Mouse (Mus musculus) MN1 (cell line): Measurements from ENCODE around the gene Ctdsp1.
A peak's percentile ranks its signal among the peaks of the same experiment; 100 is the strongest.

ENCODE experiments used
- DNase-seq: peaks from one replicate; pipeline ENCODE4 v3.0.0-alpha.2; 2016; ENCODE audit warnings: low spot score

The Ctdsp1 gene

DNA sequence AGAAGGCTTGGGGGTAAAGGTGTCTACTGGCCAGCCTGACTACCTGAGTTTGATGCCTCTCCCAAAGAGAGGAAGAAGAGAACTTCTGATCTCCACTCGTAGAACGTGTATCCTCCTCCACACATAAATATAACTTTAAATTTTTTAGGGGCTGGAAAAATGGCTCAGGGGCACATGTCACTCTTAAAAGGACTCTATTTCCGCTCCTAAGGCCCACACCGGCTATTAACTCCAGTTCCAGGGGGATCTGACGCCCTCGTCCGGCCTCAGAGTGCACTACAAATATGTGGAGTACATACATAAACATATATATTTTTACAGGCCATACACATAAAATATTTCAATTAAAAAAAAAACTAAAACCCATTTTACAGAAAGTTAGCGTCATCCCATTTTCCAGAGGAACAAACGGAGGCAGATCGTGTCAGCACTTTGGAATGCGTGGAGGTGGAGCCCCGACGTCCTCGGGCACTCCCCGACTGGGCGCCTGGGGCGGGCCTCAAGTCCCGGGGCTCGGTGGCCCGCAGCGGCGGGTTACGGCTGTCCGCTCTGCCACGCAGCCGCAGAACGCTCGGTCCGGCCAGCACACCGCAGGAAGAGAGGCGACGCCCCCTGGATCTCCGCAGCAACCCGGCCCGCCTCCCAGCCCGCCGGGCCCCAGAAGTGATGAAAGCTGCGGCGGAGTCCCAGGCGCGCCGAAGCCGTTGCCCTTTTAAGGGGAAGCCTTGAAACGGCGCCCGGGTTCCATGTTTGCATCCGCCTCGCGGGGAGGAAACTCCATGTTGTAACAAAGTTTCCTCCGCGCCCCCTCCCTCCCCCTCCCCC, at the start of gene Ctdsp1:
Gene Ctdsp1, plus strand, starts transcription at position 586 of the 825 bp plus-strand sequence.
- DNase-seq: peak; percentile 98

DNA sequence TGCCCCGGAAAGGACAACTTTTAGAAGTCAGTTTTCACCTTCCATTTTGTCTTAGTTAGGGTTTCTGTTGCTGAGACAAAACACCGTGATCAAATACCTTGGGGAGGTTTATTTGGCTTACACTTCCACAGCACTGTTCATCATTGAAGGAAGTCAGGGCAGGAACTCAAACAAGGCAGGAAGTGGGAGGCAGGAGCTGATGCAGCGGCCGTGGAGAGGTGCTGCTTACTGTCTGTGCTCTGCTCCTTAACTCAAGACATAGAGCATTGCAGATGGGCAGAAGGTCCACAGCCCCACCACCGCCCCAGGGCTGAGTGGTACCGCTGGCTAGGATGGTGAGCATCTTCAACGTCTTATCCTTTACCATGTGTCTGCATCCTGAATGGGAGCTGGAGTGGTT, 49.4 kb upstream of the Ctdsp1 start:
- DNase-seq: no peak

DNA sequence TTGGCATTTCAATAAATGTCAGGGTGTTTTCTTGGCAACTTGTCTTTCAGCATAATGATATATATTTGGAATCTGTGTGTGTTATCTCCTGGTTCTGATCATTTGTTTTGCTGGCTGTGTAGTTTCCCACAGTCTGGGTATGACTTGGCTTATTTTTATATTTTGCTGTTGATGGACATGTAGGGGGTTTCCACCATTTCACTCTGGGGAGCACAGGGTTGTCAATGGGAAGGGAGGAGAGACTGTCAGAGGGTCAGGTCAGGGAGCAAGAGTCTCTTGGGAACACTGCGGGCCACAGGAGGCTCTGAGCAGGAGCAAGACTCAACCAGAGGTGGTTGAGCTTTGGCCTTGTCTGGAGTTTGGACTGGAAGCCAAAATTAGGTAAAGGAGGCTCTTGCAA, 49.0 kb upstream of the Ctdsp1 start:
- DNase-seq: no peak

DNA sequence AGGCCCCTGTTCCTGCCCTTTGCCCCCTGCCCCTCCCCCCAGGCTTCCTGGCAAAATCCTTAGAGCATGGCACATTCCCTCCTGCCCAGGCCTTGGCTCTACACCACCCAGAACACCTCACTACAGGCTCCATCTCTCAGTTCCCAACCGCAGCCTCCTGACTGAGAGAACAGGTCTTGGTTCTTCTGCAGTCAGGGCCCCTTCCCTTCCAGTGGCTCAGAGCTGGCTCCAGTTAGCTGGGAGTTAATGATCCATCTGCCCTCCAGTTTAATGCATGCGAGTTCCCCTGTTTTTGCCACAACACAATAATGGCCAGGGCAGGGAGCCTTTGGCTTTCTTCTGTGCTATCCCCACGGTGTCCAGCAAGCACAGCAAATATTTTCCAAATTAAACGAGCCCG, 48.1 kb upstream of the Ctdsp1 start:
- no peak for DNase-seq

DNA sequence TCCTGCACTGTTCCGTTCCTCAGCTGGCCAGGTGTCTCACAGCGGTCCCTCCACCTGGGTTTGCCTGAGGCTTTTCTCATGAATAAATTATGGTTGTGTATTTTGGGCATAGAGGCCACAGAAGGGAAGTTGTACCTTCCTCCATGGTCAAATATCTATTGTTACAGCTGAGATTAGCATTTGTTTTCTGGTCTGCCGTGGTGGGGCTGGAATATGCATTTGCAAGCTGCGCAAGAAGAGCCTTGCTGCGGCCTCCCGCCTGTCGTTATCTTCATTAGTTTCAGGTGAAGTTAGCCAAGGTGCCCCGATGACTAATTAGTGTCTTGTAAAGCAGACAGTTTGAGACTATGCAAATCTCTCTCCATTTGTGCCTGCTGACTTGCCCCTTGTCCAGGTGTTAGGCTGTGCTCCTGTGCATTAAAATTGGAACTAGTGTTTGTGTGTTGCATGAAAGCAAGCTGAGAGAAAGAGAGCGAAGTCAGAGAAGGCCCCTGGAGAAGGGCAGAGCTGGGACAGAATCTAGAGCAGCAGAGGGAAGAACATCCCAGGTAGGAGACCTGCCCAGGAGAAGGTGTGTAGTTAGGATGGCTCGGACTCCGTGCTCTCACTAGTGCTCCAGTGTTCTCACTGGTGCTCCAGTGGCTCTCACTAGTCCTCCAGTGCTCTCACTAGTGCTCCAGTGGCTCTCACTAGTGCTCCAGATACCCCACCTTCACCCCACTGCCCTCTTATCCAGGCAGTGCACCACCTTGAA, 47.0 kb upstream of the Ctdsp1 start:
- no peak for DNase-seq

DNA sequence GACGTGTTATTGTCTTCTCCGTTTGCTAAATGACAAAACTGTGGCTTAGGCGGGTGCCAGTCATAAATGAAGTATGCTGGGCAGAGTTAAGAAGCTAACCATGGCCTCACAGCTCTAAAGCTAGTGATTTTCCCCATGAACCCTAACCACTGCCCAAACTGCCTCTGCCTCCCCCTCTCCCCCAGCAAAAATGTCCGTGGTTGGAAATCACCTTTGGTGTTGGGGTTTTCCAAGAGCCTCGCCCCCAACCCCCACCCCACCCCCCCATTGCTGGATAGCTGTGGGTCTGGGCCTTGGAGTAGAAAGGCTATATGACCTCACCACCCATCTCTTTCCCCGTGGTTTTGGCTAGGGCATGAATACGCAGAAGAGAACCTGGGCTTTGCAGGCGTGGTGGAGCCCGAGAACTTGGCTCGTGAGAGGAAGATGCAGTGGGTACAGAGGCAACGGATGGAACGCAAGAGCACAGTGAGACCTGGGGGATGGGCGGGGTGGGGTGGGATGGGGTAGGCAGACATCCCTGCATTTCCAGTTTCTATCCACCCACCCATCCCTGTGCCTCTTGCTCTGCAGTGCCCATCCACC, 40.0 kb upstream of the Ctdsp1 start:
- DNase-seq: no peak

DNA sequence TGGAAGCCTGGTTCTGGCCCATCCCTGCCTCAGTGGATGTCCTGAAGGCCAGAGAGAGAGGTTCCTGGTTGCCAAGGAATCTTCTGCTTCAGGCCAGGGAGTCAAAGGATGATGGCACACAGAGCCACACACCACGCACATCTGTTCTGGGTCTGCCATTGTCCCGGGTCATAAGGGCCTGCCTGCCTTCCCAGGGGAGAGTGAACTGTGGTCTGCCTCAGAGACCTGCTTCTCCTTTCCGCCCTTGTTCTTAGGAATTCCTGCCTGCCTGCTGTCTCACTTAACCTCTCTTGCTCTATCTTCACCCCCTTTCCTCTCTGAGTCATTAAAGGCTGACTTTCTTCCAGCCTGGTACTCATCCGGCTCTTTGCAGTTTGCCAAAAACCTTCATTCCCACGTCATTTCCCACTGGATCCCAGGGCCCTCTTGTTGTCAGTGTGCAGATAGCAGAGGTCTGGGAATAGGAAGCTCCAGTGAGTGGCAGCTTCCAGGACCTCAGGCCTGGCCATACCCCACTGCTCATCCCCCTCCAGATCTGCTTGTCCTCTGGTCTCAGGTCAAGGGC, 38.7 kb upstream of the Ctdsp1 start:
- no peak for DNase-seq

DNA sequence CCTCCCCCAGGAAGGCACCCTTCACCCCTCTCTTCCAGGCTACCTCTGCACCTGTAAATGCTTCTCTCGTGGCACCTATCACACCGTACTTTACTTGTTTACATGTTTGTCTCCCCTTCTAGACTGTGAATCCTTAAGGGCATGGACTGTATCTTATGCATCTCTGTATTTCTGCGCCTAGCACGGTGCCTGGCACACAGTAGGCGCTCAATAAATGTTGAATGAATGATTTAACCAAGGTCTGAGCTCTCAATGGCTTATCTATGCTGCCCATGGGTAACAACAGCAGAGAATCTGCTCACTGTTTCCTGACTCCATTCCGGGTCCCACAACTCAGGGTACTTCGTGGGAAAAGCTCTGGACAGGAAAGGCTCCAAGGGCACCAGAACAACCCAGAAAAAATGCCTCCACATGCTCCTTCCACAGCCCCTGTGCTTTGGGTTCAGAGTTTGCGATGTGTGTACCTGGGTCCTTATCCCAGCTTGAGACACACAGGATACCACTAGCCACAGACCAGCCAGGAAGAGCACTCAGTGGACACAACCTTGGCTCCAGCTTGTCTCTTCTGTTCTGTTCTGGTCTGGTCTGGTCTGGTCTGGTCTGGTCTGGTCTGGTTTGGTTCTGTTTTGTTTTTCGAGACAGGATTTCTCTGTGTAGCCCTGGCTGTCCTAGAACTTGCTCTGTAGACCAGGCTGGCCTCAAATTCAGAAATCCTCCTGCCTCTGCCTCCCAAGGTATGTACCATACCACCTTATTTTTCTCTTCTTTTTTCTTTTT, 37.7 kb upstream of the Ctdsp1 start:
- no peak for DNase-seq

DNA sequence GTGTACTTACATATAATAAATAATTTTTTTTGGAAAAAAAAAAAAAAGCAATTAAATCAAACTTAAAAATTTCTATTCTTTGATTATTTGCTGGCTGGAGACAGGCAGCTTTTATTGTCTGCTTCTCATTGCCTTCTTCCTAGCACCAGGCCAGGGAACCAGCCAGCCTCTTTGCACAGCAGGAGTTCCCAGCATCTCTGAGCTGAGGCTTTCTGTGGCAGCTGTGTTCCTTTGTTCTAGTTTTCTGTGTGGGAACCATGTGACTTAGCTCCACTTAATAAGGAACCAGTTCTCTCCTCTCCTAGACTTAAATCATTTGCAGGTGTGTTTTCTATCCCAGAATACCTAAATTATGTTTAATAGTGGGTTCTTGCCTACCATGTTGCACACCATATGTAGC, 33.8 kb upstream of the Ctdsp1 start:
- no peak for DNase-seq

DNA sequence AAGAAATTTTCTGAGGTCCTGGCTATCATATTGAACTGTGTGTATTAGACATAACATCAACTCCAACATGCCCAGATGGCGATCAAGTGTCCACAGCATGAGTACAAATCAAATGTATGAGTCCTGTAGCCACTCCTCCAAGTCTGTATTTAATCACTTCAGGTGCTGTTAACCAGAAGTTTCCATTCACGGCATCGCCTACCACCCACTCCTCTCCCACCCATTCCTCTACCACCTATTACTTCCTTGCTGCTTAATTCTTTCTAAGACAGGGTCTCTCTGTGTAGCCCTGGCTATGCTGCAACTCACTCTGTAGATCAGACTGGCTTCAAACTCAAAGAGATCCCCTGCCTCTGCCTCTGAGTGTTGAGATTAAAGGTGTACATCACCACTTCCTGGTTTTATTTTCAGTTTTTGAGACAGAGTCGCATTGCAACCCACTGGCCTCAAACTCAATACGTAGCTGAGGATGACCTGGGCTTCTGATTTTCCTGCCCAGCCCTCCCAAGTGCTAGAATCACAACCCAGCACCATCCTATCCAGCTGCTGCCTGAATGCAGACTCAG, 31.3 kb upstream of the Ctdsp1 start:
- DNase-seq: no peak

DNA sequence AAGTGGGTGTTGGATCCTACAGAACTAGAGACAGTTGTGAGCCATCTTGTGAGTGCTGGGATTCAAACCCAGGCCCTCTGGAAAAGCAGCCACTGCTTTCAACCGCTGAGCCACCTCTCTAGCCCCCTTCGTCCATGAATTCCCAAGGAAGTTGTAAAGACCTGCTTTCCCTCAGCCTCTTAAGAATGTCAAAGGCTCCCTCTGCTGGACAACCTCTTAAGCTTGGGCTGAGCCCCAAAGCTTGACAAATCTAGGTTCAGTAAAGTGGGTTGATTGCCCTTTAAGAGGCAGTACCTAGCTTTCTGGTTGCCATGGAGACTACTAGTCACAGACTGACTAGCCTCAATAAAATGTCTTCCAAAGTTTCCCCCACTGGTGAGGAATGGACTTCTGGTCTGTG, 29.5 kb upstream of the Ctdsp1 start, which contains the start of gene Catip:
Gene Catip, plus strand, starts transcription at position 297 of the 400 bp plus-strand sequence.
- peak; percentile 87 for DNase-seq

DNA sequence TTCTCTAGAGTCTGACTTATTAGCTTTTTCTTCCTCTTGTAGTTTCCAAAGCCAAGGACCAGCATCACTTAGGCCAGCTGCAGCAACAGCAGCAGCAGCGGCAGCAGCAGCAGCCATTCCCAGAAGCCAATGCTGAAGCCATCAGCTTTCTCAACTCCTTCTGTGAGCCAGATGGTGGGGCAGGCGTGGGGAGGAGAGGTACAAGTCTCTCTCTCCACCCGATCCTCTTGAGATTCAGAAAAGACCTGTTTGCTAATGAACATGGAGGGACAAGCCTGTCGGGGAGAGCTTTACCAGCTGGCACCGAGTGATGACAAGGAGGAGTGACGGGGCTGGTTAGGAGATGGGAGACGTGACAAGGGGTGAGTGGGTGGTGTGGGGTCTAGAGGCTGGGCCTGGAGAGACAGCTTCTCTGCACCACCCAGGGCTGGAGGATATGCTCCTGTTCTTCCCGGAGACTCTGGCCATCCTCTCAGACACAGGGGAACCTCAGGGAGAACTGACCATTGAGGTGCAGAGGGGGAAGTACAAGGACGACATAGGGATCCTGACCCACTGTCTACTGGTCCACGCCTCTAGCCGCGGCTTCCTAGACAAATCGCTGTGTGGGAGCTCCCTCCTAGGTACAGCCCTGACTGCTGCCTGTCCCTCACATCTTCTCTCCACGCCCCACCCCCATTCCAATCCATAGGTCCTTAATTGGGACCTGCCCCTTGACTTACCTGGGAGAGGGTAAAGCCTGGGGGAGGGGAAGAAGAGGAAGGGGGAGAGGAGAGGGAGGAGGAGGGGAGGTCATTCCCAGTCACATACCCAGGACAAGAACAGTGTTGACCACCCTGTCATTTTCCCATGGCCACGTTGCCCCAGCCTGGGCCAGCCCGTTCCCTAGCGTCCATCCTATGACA, 28.7 kb upstream of the Ctdsp1 start:
- peak; percentile 17 for DNase-seq

DNA sequence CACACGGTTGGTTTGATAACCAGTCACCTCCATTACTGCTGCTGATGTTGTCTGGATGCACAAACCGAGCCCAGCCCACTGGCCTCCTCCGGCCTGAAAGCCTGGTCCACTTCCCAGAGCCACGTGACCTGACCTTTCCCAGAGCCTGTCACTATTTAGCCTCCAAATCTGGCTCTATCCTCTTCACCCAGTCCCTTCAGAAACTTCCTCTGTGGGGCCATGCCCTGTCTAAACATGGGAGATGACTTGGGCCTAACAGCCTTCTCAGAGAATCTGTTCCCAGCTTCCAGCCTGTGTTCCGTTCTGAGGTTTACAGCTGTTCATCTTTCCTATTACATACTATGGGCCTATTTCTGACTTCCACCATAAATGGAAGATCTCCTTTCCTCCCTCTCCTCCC, 27.9 kb upstream of the Ctdsp1 start:
- no peak for DNase-seq

DNA sequence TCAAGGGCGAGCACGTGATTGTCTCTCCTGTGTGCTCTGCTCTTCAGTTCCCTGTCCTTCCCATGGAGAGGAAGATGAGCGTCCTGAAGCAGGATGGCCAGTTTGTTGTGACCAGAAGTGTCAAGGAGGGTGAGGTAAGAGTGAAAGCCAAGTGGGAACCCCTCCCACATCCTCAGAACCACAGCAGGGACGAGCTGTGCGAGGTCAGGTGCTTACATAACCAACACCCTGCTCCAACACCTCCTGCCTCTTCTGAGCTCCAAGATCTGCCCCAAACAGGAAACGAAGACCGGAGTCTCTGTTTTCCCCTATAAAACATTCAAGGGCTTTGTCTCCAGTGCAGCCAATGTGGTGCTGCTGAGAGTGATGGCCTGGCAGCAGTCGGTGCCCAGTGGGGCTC, 27.0 kb upstream of the Ctdsp1 start:
- DNase-seq: no peak

DNA sequence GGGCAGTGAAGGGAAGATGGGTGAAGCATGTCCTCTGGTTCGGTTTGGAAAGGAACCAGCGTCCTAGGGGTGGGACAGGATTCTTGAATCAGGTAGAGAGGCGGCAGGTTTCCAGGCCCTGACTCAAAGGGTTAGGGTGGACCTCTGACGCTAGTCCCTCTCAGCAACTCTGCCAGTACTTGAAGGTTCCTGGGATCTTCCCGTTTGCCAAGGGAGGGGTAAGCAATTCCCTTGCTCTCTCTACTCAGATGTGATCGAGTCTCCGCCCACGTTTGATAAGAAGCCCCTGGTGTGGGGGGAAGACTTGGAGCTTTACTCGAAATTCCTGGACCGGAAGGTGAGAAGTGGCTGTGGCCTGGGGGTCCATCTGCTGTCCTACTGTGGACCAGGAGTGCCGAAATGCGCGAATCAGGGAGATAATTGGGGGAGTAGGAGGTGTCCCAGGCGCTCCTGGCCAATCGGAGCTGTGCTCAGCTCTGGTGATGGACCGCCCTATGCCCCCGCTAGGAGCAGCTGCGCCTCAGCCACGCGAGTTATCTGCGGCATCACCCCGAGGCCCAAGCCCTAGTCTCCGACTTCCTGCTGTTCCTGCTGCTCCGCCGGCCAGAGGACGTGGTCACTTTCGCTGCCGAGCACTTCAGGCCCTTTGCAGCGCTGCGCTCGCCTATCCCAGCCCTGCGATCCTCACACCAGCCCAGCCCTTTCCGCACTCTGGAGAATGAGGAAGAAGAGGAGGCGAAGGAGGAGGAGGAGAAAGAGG, 23.2 kb upstream of the Ctdsp1 start:
- DNase-seq: no peak

DNA sequence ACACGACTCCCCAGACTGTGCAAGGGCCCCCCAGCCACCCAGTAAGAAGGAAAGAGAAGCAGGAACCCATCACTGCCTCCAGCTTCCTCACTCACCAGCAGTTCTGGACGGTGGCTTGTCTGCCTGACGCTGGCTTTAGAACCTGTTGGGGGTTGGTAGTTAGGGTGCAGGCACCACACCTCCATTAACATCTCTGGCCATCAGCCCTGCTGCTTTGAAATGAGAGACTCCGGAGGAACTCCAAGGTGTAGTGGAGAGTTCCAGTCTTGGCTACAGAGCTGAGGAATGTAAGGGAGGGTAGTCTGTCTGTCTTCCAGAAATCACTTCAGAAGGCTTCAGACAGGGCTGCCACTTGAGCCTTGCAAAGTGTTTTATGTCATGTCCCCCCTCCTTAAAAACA, 21.3 kb upstream of the Ctdsp1 start:
- DNase-seq: no peak

DNA sequence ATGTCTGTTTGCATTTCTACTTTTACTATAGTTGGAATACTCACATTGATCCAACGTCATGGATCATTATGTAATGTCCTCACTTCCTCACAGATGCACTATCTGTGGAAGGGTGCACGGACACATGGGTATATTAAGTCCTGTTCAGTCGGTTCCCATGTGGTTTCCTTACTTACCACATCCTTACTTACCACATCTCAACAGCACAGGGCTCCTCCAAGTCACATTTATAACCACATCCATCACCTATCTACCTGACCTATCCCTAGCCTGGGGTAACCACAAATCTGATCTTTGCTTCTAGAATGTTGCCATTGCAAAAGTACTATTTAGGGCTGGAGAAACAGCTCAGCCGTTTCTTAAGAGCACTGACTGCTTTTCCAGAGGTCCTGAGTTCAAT, 17.9 kb upstream of the Ctdsp1 start:
- no peak for DNase-seq

DNA sequence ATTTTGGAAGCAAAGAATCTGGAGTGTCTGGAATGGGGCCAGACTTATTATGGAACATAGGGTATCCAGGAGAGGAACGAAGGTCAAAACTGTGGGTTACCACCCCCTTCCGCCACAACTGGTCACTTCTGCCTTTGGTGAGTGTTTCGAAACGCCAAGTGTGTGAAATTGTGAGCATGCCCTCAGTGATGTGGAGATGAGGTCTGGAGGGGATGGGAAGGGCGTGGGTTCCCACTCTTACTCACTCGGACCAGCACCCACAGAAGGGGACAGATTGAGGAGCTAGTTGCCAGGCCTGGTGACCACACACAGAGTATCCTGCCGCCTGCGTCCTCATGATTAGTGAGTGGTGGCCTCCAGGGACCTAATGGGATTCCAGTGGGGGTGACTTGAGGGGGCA, 16.3 kb upstream of the Ctdsp1 start, which contains the start of gene Slc11a1:
Gene Slc11a1, plus strand, starts transcription at position 216 of the 400 bp plus-strand sequence.
- no peak for DNase-seq

DNA sequence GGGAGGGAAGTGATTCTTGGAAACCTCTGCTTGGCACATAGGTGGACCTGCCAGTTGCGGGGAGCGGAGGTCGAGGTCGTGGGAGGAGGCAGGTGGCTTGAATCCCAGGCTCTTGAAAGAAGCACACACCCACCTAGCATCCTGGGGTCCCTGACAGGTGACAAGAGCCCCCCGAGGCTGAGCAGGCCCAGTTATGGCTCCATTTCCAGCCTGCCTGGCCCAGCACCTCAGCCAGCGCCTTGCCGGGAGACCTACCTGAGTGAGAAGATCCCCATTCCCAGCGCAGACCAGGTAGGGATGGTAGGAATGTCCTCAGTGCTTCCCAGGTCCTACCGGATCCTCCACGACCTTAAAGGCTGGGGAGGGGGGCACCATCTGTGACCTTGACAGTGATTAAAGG, 15.7 kb upstream of the Ctdsp1 start:
- DNase-seq: no peak

DNA sequence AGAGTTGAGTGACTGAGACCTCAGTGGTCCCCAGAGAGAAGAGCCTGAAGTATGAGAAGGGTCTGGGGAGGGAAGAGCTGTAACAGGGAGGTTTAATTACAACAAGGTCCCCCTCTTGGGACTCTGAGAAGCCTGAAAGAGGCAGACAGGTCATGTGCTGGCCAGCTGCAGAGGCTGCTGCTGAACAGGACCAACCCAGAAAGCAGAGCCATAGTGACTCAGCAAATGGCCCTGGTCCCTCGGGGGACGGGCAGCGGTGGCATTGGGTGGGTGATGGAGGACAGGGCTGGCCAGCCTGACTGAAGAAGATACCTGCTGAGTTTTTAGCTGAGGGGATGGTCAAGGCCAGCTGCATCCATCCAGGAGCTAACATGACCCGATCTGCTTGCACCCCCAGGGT, 14.9 kb upstream of the Ctdsp1 start:
- peak; percentile 76 for DNase-seq
